Mouse (Mus musculus): Measurements from ENCODE around the gene Prkcz. TPM values are rescaled to one million over a fixed set of nuclear protein-coding genes. Genes with fewer than 3 reads are reported as not detected.

Prkcz gene
- polyA plus RNA-seq, 1 experiment from 2014 or later: 86.5 TPM

DNA sequence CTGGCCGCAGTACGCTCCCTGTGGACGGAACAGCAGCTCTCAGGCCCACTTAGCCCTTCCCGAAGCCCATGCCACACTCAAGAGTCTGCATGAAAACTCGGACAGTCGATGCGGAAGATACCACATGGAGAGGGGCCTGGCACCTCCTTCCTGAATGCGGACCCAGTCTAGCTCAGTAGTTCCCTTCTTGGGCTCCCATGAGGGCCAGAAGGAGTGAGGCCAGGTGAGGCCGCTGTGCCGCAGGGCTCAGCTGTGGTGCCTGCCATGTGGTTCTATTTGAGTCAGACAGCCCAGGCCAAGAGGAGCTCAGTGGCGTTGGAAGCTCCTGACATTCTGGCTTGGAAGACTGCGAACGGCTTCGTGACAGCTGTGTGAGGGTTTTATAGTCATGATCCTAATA lies 66.8 kb downstream of the Prkcz start:
- ATAC-seq: no peak
- H3K27ac ChIP-seq (ENCODE audit: low read length): peak overlapping the region; percentile 94
- WGBS: 88% methylated on average over 14 of the region's 14 CpGs

DNA sequence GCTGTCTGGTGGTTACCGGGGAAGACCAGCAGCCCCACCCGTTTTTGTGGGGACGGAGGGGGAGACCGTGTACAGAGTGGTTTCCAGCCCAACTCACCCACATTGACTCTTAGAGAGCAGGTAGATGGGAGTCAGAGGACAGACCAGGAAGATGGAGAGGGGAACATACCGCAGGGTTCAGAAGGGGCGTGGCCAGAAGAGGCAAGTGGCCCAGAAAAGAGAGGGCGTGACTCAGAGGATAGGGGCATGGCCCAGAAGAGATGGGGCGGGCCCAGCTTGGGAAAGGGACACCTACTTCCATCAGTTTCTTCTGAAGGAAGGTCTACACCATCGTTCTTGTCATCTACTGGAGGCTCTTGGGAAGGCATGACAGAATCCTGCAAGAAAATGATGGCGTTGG lies 68.3 kb downstream of the Prkcz start:
- WGBS: 93% methylated on average over 10 of the region's 10 CpGs
- no peak for ATAC-seq
- H3K4me1 ChIP-seq (replicated peaks; ENCODE audit: control insufficient read depth, insufficient read depth, low read length): peaks cover 25% of the 10 kb centered on the region
- no peaks in the 10 kb centered on the region for H3K27me3 ChIP-seq (replicated peaks; ENCODE audit: control insufficient read depth, insufficient read depth, low read length)
- no peak overlapping the region for H3K4me3 ChIP-seq (replicated peaks; ENCODE audit: low read length)
- H3K9ac ChIP-seq (replicated peaks; ENCODE audit: low read depth, low read length): no peak overlapping the region
- H3K27ac ChIP-seq (ENCODE audit: low read length): no peak overlapping the region
- H3K9me3 ChIP-seq (ENCODE audit: control insufficient read depth, low read length): no peaks in the 10 kb centered on the region
- H3K36me3 ChIP-seq (ENCODE audit: control insufficient read depth, insufficient read depth): no peaks in the 10 kb centered on the region; the same call in 1 of the 2 replicates
- no peak overlapping the region for H3K4me2 ChIP-seq (ENCODE audit: low read length)

More for the DNA sequence above, 66.8 kb downstream of the Prkcz start:
- H3K36me3 ChIP-seq (ENCODE audit: control insufficient read depth, insufficient read depth): no peaks in the 10 kb centered on the region
- H3K4me1 ChIP-seq (replicated peaks; ENCODE audit: control insufficient read depth, insufficient read depth, low read length): peaks cover 22% of the 10 kb centered on the region
- H3K9ac ChIP-seq (replicated peaks; ENCODE audit: low read depth, low read length): no peak overlapping the region
- no peaks in the 10 kb centered on the region for H3K27me3 ChIP-seq (replicated peaks; ENCODE audit: control insufficient read depth, insufficient read depth, low read length)
- H3K4me2 ChIP-seq (ENCODE audit: low read length): no peak overlapping the region
- no peak overlapping the region for H3K4me3 ChIP-seq (replicated peaks; ENCODE audit: low read length)
- no peaks in the 10 kb centered on the region for H3K9me3 ChIP-seq (ENCODE audit: control insufficient read depth, low read length)

DNA sequence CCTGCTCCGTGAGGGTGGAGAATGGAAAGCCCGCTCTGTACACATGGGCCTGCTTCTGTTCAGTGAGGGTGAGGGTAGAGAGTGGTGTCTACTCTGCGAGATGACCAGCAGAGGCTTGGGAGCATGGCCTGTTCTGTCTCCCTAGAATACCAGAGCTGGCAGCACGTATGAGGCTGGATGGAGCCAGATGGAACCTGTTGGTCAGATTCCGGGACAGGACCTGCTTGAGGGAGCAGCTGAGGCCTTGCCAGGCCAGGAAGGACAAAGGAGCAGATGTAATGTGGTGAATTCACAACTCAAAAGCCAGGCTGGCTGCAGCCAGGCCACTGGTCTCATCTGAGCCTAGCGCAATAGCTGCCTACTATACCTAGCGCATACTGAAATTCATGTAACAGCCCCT lies 71.1 kb downstream of the Prkcz start:
- WGBS: 87% methylated on average over 7 of the region's 7 CpGs

GRCm38 (mm10) chr4:155288586-155288985 lies 72.6 kb downstream of the Prkcz start:
- Histone ChIP-seq H3K4me2 (ENCODE audit: low read length) (no peak overlapping the region), H3K27ac (ENCODE audit: low read length) (no peak overlapping the region), H3K4me1 (replicated peaks; ENCODE audit: control insufficient read depth, insufficient read depth, low read length) (peaks cover 9% of the 10 kb centered on the region), H3K9ac (replicated peaks; ENCODE audit: low read depth, low read length) (no peak overlapping the region), H3K27me3 (replicated peaks; ENCODE audit: control insufficient read depth, insufficient read depth, low read length) (no peaks in the 10 kb centered on the region), H3K9me3 (ENCODE audit: control insufficient read depth, low read length) (no peaks in the 10 kb centered on the region), H3K36me3 (ENCODE audit: control insufficient read depth, insufficient read depth) (no peaks in the 10 kb centered on the region; the same call in 1 of the 2 replicates), H3K4me3 (replicated peaks; ENCODE audit: low read length) (no peak overlapping the region)
- WGBS: 67% methylated on average over 1 of the region's 1 CpGs
- ATAC-seq: no peak

More for the DNA sequence above, 71.1 kb downstream of the Prkcz start:
- no peak for ATAC-seq
- Histone ChIP-seq H3K4me2 (ENCODE audit: low read length) (no peak overlapping the region), H3K36me3 (ENCODE audit: control insufficient read depth, insufficient read depth) (no peaks in the 10 kb centered on the region; the same call in 1 of the 2 replicates), H3K9me3 (ENCODE audit: control insufficient read depth, low read length) (no peaks in the 10 kb centered on the region), H3K27me3 (replicated peaks; ENCODE audit: control insufficient read depth, insufficient read depth, low read length) (no peaks in the 10 kb centered on the region), H3K27ac (ENCODE audit: low read length) (no peak overlapping the region), H3K4me3 (replicated peaks; ENCODE audit: low read length) (no peak overlapping the region), H3K4me1 (replicated peaks; ENCODE audit: control insufficient read depth, insufficient read depth, low read length) (peaks cover 16% of the 10 kb centered on the region), H3K9ac (replicated peaks; ENCODE audit: low read depth, low read length) (no peak overlapping the region)

DNA sequence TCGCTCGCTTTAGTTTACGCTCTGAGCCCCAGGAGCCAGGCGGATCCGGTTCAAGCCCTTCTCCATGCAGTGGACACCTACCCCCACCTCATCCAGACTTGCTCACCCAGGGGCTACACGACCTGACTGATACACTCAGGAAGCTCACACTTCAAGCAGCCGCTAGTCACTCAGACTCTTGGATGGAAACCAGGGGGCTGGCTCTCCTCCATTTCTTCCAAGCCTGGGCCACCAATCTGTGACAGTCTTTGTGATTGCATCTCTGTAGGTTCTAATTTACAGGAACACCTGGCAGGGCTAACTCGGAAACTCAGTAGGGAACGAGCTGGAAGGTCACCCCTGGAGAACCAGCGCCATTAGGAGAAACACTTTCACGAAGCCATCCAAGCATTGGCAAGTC lies 73.4 kb downstream of the Prkcz start:
- Histone ChIP-seq H3K27me3 (replicated peaks; ENCODE audit: control insufficient read depth, insufficient read depth, low read length) (no peaks in the 10 kb centered on the region), H3K36me3 (ENCODE audit: control insufficient read depth, insufficient read depth) (no peaks in the 10 kb centered on the region; the same call in 1 of the 2 replicates), H3K27ac (ENCODE audit: low read length) (no peak overlapping the region), H3K9ac (replicated peaks; ENCODE audit: low read depth, low read length) (no peak overlapping the region), H3K4me1 (replicated peaks; ENCODE audit: control insufficient read depth, insufficient read depth, low read length) (peaks cover 17% of the 10 kb centered on the region), H3K9me3 (ENCODE audit: control insufficient read depth, low read length) (no peaks in the 10 kb centered on the region), H3K4me2 (ENCODE audit: low read length) (no peak overlapping the region), H3K4me3 (replicated peaks; ENCODE audit: low read length) (no peak overlapping the region)
- no peak for ATAC-seq
- 76% methylated on average over 11 of the region's 11 CpGs for WGBS

DNA sequence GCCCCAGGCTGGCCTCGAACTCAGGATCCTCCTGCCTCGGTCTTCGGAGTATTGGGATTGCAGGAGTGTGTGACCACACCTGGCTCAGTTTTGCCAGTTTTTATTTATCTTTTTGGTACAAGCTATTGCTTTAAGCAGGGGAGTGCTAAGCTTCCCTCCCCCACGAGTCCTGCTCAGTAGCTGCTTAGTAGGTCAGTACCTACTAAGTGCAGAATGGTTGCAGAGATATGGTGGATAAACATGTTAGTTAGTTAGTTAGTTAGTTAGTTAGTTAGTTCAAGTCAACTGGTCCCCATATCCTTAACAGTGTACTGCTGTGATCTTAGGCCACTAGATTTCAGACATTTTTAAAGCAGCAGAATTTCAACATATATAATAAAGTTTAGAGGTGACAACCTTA lies 75.1 kb downstream of the Prkcz start:
- H3K36me3 ChIP-seq (ENCODE audit: control insufficient read depth, insufficient read depth): no peaks in the 10 kb centered on the region; the same call in 1 of the 2 replicates
- H3K9me3 ChIP-seq (ENCODE audit: control insufficient read depth, low read length): no peaks in the 10 kb centered on the region
- no peak overlapping the region for H3K9ac ChIP-seq (replicated peaks; ENCODE audit: low read depth, low read length)
- H3K4me3 ChIP-seq (replicated peaks; ENCODE audit: low read length): no peak overlapping the region
- ATAC-seq: no peak
- H3K4me1 ChIP-seq (replicated peaks; ENCODE audit: control insufficient read depth, insufficient read depth, low read length): peaks cover 20% of the 10 kb centered on the region
- H3K4me2 ChIP-seq (ENCODE audit: low read length): no peak overlapping the region
- no peaks in the 10 kb centered on the region for H3K27me3 ChIP-seq (replicated peaks; ENCODE audit: control insufficient read depth, insufficient read depth, low read length)
- 95% methylated on average over 4 of the region's 4 CpGs for WGBS
- H3K27ac ChIP-seq (ENCODE audit: low read length): no peak overlapping the region

GRCm38 (mm10) chr4:155284521-155285379 lies 76.4 kb downstream of the Prkcz start:
- H3K9ac ChIP-seq (replicated peaks; ENCODE audit: low read depth, low read length): no peak overlapping the region
- ATAC-seq: no peak
- no peaks in the 10 kb centered on the region for H3K9me3 ChIP-seq (ENCODE audit: control insufficient read depth, low read length)
- H3K36me3 ChIP-seq (ENCODE audit: control insufficient read depth, insufficient read depth): peaks cover 1% of the 10 kb centered on the region; the same call in 1 of the 2 replicates
- H3K4me1 ChIP-seq (replicated peaks; ENCODE audit: control insufficient read depth, insufficient read depth, low read length): peaks cover 28% of the 10 kb centered on the region
- no peaks in the 10 kb centered on the region for H3K27me3 ChIP-seq (replicated peaks; ENCODE audit: control insufficient read depth, insufficient read depth, low read length)
- no peak overlapping the region for H3K4me2 ChIP-seq (ENCODE audit: low read length)
- 82% methylated on average over 15 of the region's 15 CpGs for WGBS
- no peak overlapping the region for H3K27ac ChIP-seq (ENCODE audit: low read length)
- no peak overlapping the region for H3K4me3 ChIP-seq (replicated peaks; ENCODE audit: low read length)

GRCm38 (mm10) chr4:155283585-155283984 lies 77.6 kb downstream of the Prkcz start:
- Histone ChIP-seq H3K27me3 (replicated peaks; ENCODE audit: control insufficient read depth, insufficient read depth, low read length) (no peaks in the 10 kb centered on the region), H3K27ac (ENCODE audit: low read length) (peak overlapping the region; percentile 45), H3K9me3 (ENCODE audit: control insufficient read depth, low read length) (no peaks in the 10 kb centered on the region), H3K36me3 (ENCODE audit: control insufficient read depth, insufficient read depth) (0 out of 2 replicates have a peak, but pooled peaks cover 2% of the 10 kb centered on the region), H3K4me1 (replicated peaks; ENCODE audit: control insufficient read depth, insufficient read depth, low read length) (peaks cover 28% of the 10 kb centered on the region), H3K4me2 (ENCODE audit: low read length) (no peak overlapping the region), H3K4me3 (replicated peaks; ENCODE audit: low read length) (no peak overlapping the region), H3K9ac (replicated peaks; ENCODE audit: low read depth, low read length) (no peak overlapping the region)
- WGBS: 66% methylated on average over 9 of the region's 9 CpGs
- 0 out of 2 replicates have a peak, but pooled peaks have one; percentile 37 for ATAC-seq

DNA sequence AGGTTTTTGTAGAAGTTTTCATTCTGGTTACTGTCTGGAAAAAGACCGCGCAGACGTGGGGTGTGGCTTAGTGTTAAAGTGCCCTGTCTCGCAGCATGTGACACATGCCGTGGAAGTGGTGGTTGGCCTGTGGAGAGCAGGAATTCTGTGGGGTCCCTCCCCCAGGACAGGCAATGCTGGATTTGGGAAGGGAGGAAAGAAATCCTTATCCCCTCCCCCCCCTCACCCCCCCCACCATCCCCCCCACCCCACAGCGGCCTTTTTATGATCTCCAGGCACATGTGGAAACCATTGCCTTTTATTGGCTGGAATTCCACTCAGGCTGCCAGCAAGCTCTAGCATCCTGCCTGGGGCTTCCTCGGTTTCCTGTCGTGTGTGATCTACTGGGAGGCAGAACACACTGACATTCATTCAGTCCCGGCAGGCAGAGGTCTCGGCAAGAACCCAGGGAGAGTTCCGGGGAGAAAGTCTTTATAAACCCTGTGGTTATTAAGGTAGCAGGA lies 78.1 kb downstream of the Prkcz start:
- no peak overlapping the region for H3K4me3 ChIP-seq (replicated peaks; ENCODE audit: low read length)
- no peak overlapping the region for H3K4me2 ChIP-seq (ENCODE audit: low read length)
- 60% methylated on average over 11 of the region's 11 CpGs for WGBS
- no peaks in the 10 kb centered on the region for H3K9me3 ChIP-seq (ENCODE audit: control insufficient read depth, low read length)
- no peaks in the 10 kb centered on the region for H3K27me3 ChIP-seq (replicated peaks; ENCODE audit: control insufficient read depth, insufficient read depth, low read length)
- H3K4me1 ChIP-seq (replicated peaks; ENCODE audit: control insufficient read depth, insufficient read depth, low read length): peaks cover 27% of the 10 kb centered on the region
- H3K27ac ChIP-seq (ENCODE audit: low read length): peak overlapping the region; percentile 45
- no peak overlapping the region for H3K9ac ChIP-seq (replicated peaks; ENCODE audit: low read depth, low read length)
- 0 out of 2 replicates have a peak, but pooled peaks cover 2% of the 10 kb centered on the region for H3K36me3 ChIP-seq (ENCODE audit: control insufficient read depth, insufficient read depth)
- no peak for ATAC-seq

All from forebrain, embryonic 16.5 days (tissue).